Mouse (Mus musculus): ENCODE data around the gene Pnma5.

Gene Pnma5

GRCm38 (mm10) chrX:72985607-72986006 is 51.3 kb downstream of the Pnma5 start:
- DNase-seq, result no peak

All from embryo, embryonic 11 days (tissue).